Mouse (Mus musculus) neural tube, embryonic 14.5 days (tissue): ENCODE data around the gene Fbxw11. TPM values are rescaled to one million over a fixed set of nuclear protein-coding genes. Genes with fewer than 3 reads are reported as not detected.
"Not testable (repeated sequence)": the region's sequence is repeated elsewhere in the genome, so short reads cannot be mapped to it uniquely, and the experiment has no call there.

ENCODE experiments used
- ATAC-seq: fragments of 200-750 bp; cut with Nextera tagmentation; 2 replicates; pipeline ENCODE4 v1.8.0; 2017; ENCODE audit warnings: low read depth, mild to moderate bottlenecking, moderate TSS enrichment, moderate library complexity
- H3K27ac ChIP-seq: fragments of 300-500 bp; sonication (generic); 2 replicates; pipeline ENCODE4 v1.5.1; 2014; ENCODE audit warnings: low read depth, mild to moderate bottlenecking, control low read depth, low read length, moderate library complexity, mixed read lengths
- H3K27me3 ChIP-seq: fragments of 300-500 bp; sonication (generic); 2 replicates; pipeline ENCODE4 v1.6.1; 2014; ENCODE audit warnings: low read length; ENCODE audit not compliant: control insufficient read depth, insufficient read depth
- H3K36me3 ChIP-seq: fragments of 300-500 bp; sonication (generic); 2 replicates; pipeline ENCODE4 v1.6.1; 2014; ENCODE audit warnings: low read length, mixed read lengths; ENCODE audit not compliant: control insufficient read depth, insufficient read depth
- H3K4me1 ChIP-seq: fragments of 300-500 bp; sonication (generic); 2 replicates; pipeline ENCODE4 v1.6.1; 2014; ENCODE audit warnings: low read length; ENCODE audit not compliant: control insufficient read depth, insufficient read depth
- H3K4me2 ChIP-seq: fragments of 300-500 bp; sonication (generic); 2 replicates; pipeline ENCODE4 v1.6.1; 2014; ENCODE audit warnings: mild to moderate bottlenecking, low read depth, low read length, control low read depth
- H3K4me3 ChIP-seq: fragments of 300-500 bp; sonication (generic); 2 replicates; pipeline ENCODE4 v1.5.1; 2014; ENCODE audit warnings: low read depth, low read length, control low read depth, mixed read lengths
- H3K9ac ChIP-seq: fragments of 300-500 bp; sonication (generic); replicated peaks from 2 replicates; pipeline ENCODE4 v1.6.1; 2014; ENCODE audit warnings: low read depth, mild to moderate bottlenecking, control low read depth, low read length, mixed read lengths
- H3K9me3 ChIP-seq: fragments of 300-500 bp; sonication (generic); 2 replicates; pipeline ENCODE4 v1.6.1; 2016; ENCODE audit warnings: low read length; ENCODE audit not compliant: control insufficient read depth
- WGBS: fragments of 180-500 bp; shearing (Covaris S2); extraction: QIAGEN DNeasy Blood & Tissue Kit; methylation state at CpG from one replicate; pipeline ENCODE4 v1.1.7; 2014; 5-methylcytosine and 5-hydroxymethylcytosine counted together
- polyA plus RNA-seq: library from polyadenylated mRNA; unstranded; fragments of >200 nt; fragmentation: Nextera tagmentation; extraction: Ambion mirVana; gene quantifications from 2 replicates; pipeline ENCODE4 v1.2.1, GENCODE M21; 2014

Gene Fbxw11
- polyA plus RNA-seq, 1 experiment from 2014 or later: 109 TPM

DNA sequence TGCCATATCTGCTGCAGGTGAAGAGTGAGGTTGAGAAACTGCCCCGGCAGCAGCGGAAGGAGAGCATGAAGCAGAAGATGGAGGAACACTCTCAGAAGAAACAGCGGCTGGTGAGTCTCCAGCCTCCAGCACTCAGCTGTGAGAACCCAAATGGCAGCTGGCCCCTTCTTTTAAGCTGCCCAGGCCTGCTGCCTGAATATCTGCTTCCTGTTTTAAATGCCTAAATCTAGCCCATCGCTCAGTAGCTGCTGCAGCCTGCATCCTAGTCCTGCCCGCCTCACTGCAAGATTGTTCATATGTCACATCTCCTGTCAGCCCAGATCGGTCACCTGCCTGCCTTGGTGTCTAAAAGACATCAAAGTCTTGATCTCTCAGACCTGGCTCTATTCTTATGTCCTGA is 31.9 kb upstream of the Fbxw11 start:
- Histone ChIP-seq H3K4me2 (no peak overlapping the region), H3K27me3 (no peaks in the 10 kb centered on the region), H3K9me3 (no peaks in the 10 kb centered on the region), H3K4me3 (no peak overlapping the region), H3K36me3 (no peaks in the 10 kb centered on the region), H3K4me1 (no peaks in the 10 kb centered on the region), H3K9ac (no peak overlapping the region), H3K27ac (no peak overlapping the region)
- 90% methylated on average over 6 of the region's 6 CpGs for WGBS
- no peak for ATAC-seq

GRCm38 (mm10) chr11:32612304-32612703 is 30.2 kb upstream of the Fbxw11 start:
- 82% methylated on average over 6 of the region's 6 CpGs for WGBS
- H3K27ac ChIP-seq: no peak overlapping the region
- no peaks in the 10 kb centered on the region for H3K9me3 ChIP-seq
- no peaks in the 10 kb centered on the region for H3K27me3 ChIP-seq
- no peak for ATAC-seq
- no peak overlapping the region for H3K4me2 ChIP-seq
- no peaks in the 10 kb centered on the region for H3K36me3 ChIP-seq
- no peak overlapping the region for H3K9ac ChIP-seq
- no peak overlapping the region for H3K4me3 ChIP-seq
- no peaks in the 10 kb centered on the region for H3K4me1 ChIP-seq

DNA sequence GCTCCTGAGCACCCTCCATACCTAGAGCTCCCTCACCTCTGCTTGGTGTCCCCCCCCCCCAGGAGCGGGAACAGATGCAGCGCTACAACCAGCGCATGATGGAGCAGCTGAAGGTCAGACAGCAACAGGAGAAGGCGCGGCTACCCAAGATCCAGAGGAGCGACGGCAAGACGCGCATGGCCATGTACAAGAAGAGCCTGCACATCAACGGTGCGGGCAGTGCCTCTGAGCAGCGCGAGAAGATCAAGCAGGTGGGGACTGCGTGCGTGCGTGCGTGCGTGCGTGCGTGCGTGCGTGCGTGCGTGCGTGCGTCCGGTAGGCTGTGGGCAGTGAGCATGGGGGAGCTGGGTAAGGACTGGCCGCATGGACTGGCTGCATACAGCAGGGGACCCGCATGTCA is 28.1 kb upstream of the Fbxw11 start:
- 96% methylated on average over 29 of the region's 29 CpGs for WGBS
- ATAC-seq: no peak
- H3K36me3 ChIP-seq: no peaks in the 10 kb centered on the region

DNA sequence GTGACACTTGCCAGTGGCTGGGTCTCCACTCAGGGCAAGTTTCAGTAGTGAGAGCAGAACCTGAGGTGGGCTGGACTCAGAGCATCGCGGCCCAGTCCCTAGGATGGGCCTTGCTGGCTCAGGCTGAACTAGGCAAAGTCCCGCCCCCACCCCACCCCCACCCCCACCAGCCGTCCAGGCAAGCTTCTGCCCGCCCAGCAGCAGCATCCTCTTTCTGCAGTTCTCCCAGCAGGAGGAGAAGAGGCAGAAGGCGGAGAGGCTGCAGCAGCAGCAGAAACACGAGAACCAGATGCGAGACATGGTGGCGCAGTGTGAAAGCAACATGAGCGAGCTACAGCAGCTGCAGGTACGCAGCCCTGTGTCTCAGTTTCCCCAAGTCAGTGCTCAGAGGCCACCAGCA is 27.0 kb upstream of the Fbxw11 start:
- Histone ChIP-seq H3K27ac (no peak overlapping the region), H3K27me3 (no peaks in the 10 kb centered on the region), H3K9me3 (no peaks in the 10 kb centered on the region), H3K4me3 (no peak overlapping the region), H3K9ac (no peak overlapping the region), H3K4me2 (no peak overlapping the region), H3K36me3 (no peaks in the 10 kb centered on the region), H3K4me1 (0 out of 2 replicates have a peak, but pooled peaks cover 3% of the 10 kb centered on the region)
- WGBS: 24% methylated on average over 11 of the region's 11 CpGs
- ATAC-seq: peak; percentile 33; the same call in 1 of the 2 replicates

More for the DNA sequence above, 28.1 kb upstream of the Fbxw11 start:
- Histone ChIP-seq H3K27me3 (no peaks in the 10 kb centered on the region), H3K4me1 (no peaks in the 10 kb centered on the region), H3K4me3 (no peak overlapping the region), H3K4me2 (no peak overlapping the region), H3K27ac (no peak overlapping the region), H3K9me3 (no peaks in the 10 kb centered on the region), H3K9ac (no peak overlapping the region)

- Histone ChIP-seq H3K27ac (no peak overlapping the region), H3K27me3 (no peaks in the 10 kb centered on the region), H3K9ac (no peak overlapping the region), H3K4me1 (0 out of 2 replicates have a peak, but pooled peaks cover 3% of the 10 kb centered on the region), H3K4me2 (no peak overlapping the region), H3K4me3 (no peak overlapping the region), H3K36me3 (no peaks in the 10 kb centered on the region), H3K9me3 (no peaks in the 10 kb centered on the region)
- no peak for ATAC-seq
- 77% methylated on average over 6 of the region's 6 CpGs for WGBS
Observed at GRCm38 (mm10) chr11:32616091-32616490, 26.4 kb upstream of the Fbxw11 start.

GRCm38 (mm10) chr11:32618036-32618435 is 24.5 kb upstream of the Fbxw11 start:
- Histone ChIP-seq H3K9me3 (no peaks in the 10 kb centered on the region), H3K27ac (no peak overlapping the region), H3K4me3 (no peak overlapping the region), H3K4me2 (no peak overlapping the region), H3K9ac (no peak overlapping the region), H3K4me1 (0 out of 2 replicates have a peak, but pooled peaks cover 3% of the 10 kb centered on the region), H3K27me3 (no peaks in the 10 kb centered on the region), H3K36me3 (no peaks in the 10 kb centered on the region)
- 94% methylated on average over 1 of the region's 1 CpGs for WGBS
- ATAC-seq: no peak

- not testable (repeated sequence) for H3K4me1 ChIP-seq, H3K36me3 ChIP-seq, H3K9me3 ChIP-seq, H3K27ac ChIP-seq, ATAC-seq, H3K4me3 ChIP-seq, H3K9ac ChIP-seq, H3K4me2 ChIP-seq, H3K27me3 ChIP-seq
- WGBS: 87% methylated on average over 5 of the region's 5 CpGs
Observed at GRCm38 (mm10) chr11:32618641-32619040, 23.9 kb upstream of the Fbxw11 start.

DNA sequence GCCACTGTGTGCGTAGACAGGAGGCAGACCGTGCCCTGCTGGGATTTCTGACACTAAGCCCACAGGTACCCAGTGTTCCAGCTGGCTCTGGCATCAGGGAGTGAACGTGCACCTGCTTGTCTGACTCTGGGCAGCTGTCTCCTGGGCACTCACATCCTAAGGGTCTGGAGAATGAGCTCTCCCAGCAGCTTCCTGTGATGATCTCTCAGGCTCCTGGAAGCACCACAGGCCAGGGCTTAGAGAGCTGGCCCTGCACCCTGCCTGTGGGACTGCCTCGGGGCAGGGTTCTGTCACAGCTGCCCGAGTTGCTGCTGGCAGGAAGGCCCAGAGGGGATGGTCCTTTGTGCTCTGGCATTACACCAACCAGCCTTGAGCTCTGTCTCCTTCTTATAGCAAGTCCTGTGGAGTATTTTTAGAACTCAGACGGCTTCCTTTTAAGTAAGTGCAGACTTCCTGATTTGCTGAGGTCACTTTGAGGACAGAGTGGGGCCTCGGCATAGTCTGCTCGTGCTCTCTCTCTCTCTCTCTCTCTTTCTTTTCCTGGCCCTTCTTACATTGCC is 23.2 kb upstream of the Fbxw11 start:
- 44% methylated on average over 8 of the region's 8 CpGs for WGBS
- Histone ChIP-seq H3K36me3 (no peaks in the 10 kb centered on the region), H3K27ac (no peak overlapping the region), H3K9ac (no peak overlapping the region), H3K4me1 (0 out of 2 replicates have a peak, but pooled peaks cover 3% of the 10 kb centered on the region), H3K9me3 (no peaks in the 10 kb centered on the region), H3K4me2 (no peak overlapping the region), H3K27me3 (no peaks in the 10 kb centered on the region), H3K4me3 (no peak overlapping the region)
- no peak for ATAC-seq

- Histone ChIP-seq H3K27ac (no peak overlapping the region), H3K4me3 (no peak overlapping the region), H3K27me3 (no peaks in the 10 kb centered on the region), H3K9me3 (no peaks in the 10 kb centered on the region), H3K4me1 (0 out of 2 replicates have a peak, but pooled peaks cover 3% of the 10 kb centered on the region), H3K4me2 (no peak overlapping the region), H3K36me3 (no peaks in the 10 kb centered on the region), H3K9ac (no peak overlapping the region)
- WGBS: 69% methylated on average over 6 of the region's 6 CpGs
- ATAC-seq: no peak; the same call in 1 of the 2 replicates
Observed at GRCm38 (mm10) chr11:32619866-32620456, 22.6 kb upstream of the Fbxw11 start.
